Mouse (Mus musculus) natural killer cell, adult 2 months (primary cell): ENCODE data around the gene AC131692.1.
"Not testable (repeated sequence)": the region's sequence is repeated elsewhere in the genome, so short reads cannot be mapped to it uniquely, and the experiment has no call there.

Source experiments
- DNase-seq, 2 experiments: peaks; one replicate each; pipeline ENCODE4 v3.0.0; 2022; ENCODE audit warnings: low spot score in 2 of 2

AC131692.1 gene

GRCm38 (mm10) chr19:6117346-6117985, 23.2 kb downstream of the AC131692.1 start:
- DNase-seq, result no peak

GRCm38 (mm10) chr19:6117986-6118676, 23.9 kb downstream of the AC131692.1 start, which contains the start of gene Sac3d1:
Gene Sac3d1 (minus strand): TSS chr19:6118650.
- peak; percentile 84 to 85 for DNase-seq

DNA sequence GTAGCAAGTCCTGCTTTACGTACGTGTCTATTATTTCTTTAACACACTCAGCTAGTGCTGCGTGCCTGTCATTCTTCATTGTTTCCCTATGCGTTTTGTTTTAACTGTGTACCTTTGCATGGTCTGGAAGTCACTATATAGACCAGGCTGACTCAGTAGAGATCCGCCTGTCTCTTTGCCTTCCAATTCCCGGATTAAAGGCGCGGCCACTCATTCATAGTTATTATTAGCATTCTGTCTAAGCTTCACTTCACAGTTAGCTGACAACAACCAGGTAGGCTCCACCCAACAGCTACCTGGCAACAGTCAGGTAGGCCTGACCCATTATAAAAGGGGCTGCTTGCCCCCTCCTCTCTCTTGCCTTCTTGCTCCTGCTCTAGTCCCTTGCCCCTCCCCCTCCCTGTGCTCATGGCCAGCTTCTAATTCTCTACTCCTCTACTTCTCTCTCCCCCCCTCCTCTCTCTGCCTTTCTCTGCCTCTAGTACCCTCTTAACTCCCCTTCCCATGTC, 24.5 kb downstream of the AC131692.1 start:
- no peak for DNase-seq

- DNase-seq, result no peak
Observed at GRCm38 (mm10) chr19:6121761-6122160, 27.5 kb downstream of the AC131692.1 start.

- no peak for DNase-seq
Observed at GRCm38 (mm10) chr19:6123330-6123729, 29.1 kb downstream of the AC131692.1 start.

DNA sequence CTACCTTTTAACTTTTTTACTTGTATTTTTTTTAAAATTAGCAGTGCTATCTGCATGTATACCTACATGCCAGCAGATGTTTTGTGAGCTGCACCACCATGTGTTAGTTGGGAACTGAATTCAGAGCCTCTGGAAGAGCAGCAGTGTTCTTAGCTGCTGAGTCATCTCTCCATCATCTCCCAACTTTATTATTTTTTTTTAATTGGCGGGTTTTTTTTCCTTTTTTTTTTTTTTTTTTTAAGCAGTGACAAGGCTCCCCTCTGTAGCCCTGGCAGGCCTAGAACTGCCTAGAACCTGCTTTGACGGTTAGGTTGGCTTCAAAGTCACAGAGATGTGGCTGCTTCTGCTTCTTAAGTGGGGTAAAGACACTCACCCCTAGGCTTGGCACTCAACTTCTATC, 30.7 kb downstream of the AC131692.1 start:
- DNase-seq, result no peak

GRCm38 (mm10) chr19:6126289-6126688, 32.1 kb downstream of the AC131692.1 start:
- peak; percentile 54 to 64 for DNase-seq

GRCm38 (mm10) chr19:6126789-6127580, 32.8 kb downstream of the AC131692.1 start:
- no peak for DNase-seq

DNA sequence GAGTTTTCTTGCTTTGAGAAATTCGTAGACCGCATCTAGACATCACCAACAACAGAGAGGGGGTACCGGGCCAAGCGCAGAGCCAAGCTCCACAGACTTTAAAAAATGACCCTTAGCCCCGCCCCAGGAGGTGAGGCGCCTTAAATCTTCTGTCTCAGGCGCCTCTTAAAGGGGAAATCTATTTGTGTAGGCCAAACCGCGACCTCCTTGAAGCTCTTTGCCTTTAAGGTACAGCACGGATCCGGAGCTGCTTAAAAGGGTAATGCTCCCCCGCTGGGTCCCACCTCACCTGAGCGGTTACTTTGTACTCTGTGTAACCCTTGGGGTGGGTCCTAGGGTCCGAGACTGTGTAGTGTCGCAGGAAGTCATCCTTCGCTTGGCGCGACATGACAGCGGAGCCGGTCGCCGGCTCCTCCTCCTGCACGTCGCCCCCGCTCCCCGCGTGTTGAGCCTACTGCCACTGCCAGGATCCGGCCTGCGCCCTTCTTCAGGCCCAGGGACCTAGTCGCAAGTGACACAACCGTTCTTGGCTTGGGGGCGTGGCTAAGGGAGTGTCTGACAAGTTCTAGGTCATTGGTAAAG, 33.6 kb downstream of the AC131692.1 start, which contains the start of gene Snx15:
Gene Snx15 (minus strand): TSS at position 545 of the 582 bp plus-strand sequence.
- DNase-seq, result peak; percentile 95 to 97

- DNase-seq, result not testable (repeated sequence)
Observed at GRCm38 (mm10) chr19:6130414-6131128, 36.4 kb downstream of the AC131692.1 start.

- DNase-seq, result no peak
Observed at GRCm38 (mm10) chr19:6132171-6132827, 38.1 kb downstream of the AC131692.1 start.

DNA sequence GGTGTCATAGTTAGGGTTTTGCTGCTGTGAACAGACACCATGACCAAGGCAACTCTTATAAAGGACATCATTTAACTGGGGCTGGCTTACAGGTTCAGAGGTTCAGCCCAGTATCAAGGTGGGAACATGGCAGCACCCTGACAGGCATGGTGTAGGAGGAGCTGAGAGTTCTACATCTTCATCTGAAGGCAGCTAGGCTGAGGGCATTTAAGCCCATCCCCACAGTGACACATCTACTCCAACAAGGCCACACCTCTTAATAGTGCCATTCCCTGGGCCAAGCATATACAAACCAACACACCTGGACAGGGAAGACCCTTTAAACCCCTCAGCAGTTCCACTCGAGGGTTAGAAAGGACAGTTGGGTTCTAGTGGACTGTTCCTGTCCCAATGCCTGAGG, 39.0 kb downstream of the AC131692.1 start:
- DNase-seq, result not testable (repeated sequence)

DNA sequence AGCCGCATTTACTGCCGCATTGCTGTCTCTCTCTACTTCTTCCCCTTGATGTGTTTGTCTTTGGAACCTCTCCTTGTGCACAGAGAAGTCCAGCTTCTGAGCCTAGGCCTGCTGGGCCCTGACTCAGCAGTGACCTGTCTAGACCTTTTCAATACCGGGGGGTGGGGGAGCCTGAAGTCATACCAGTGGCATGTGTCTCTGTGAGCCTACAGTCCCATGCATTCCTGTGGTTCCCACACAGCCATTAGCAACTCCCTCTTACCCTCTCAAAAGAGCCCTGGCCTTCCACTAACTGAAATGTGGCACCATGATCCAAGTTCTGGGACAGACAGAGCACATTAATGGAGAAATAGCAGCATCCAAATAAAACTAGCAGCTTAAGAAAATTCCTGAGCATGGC, 42.2 kb downstream of the AC131692.1 start:
- no peak for DNase-seq

- DNase-seq, result no peak
Observed at GRCm38 (mm10) chr19:6139701-6140100, 45.5 kb downstream of the AC131692.1 start.

- DNase-seq, result no peak
Observed at GRCm38 (mm10) chr19:6140374-6140677, 46.1 kb downstream of the AC131692.1 start.

DNA sequence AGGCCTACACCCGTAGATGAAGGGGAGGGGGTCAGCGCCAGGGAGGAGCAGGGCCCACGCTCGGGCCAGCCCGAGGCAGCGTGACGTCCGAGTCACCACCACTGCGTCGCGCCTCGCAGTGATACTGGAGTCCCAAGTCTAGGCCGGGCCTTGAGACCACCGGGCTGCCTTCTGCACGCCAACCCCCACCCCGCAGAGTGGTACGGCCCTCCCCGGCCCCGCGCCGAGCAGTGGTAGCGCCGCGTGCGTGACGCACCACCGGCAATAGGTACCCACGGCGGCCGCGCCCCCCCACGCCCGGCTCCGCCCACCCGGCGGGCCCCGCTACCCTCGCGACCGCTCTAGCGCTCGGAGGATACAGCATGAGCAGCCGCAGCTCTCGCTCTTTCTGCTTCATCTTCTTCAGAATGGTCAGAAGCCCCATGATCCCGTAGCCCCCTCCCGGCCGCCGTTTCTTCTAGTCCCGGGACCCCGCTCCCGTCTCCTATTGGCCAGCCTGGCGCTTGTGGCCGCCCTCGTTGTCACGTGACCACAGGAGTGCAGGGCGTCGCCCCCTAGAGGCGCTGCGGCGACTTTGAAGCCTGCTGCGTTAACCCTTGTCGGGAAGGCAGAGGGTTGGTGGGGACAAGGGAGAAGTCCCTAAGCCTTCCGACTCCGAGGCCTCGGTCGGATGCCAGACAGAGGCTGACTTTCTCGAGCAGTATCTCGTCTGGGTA, 46.6 kb downstream of the AC131692.1 start, which contains the start of gene Batf2:
Gene Batf2 (plus strand): TSS at position 306 of the 716 bp plus-strand sequence.
- peak; percentile 91 to 94 for DNase-seq

DNA sequence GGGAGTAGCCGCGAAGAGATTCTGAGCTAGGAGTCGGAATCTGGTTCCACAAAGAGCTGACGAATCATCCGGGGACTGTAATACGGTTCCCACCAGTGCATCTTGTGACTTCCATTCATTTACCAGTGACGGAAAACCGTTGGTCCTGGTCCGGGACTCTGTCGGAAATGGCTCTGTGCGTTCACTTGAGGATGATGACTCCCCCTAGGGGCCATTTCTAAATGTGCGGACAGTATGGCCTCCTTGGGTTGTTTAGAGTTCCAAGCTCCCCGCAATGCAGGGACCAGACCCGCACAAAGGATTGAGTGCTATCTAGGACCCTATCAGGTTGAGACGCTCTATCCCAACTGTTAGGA, 47.2 kb downstream of the AC131692.1 start, which contains the start of gene Arl2:
Gene Arl2 (minus strand): TSS at position 155 of the 356 bp plus-strand sequence.
- peak; percentile 74 to 83 for DNase-seq

DNA sequence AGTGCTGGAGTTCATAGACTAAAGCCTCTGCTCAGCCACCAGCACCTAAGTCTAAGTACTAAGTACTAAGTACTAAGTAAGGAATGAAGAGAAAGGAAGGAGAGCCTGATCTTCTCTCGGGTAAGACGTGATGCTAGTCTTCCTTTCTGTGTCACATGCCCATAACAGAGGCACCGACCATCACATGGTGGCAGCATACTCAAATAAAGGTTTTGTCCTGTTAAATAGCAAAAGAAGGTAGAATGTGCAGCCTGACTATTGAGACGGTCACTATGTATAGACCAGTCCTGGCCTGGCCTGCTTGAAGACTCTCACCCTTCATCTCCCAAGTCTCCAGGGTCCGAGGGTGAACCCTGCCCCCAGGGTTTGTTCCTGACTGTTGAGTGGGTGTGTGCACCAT, 50.6 kb downstream of the AC131692.1 start:
- DNase-seq, result no peak
